Mouse (Mus musculus) embryonic facial prominence, embryonic 11.5 days (tissue): Measurements from ENCODE around the gene Fhad1. TPM values are rescaled to one million over a fixed set of nuclear protein-coding genes. Genes with fewer than 3 reads are reported as not detected.

Experiments
- ATAC-seq: fragments of 200-750 bp; cut with Nextera tagmentation; replicated peaks from 2 replicates; pipeline ENCODE4 v1.8.0; 2017; ENCODE audit warnings: low read depth; ENCODE audit not compliant: insufficient number of reproducible peaks, low FRiP score, low TSS enrichment
- DNase-seq: peaks from one replicate; pipeline ENCODE4 v3.0.0-alpha.2; 2015; ENCODE audit warnings: low spot score
- H3K27ac ChIP-seq: fragments of 300-500 bp; sonication (generic); replicated peaks from 2 replicates; pipeline ENCODE4 v1.5.1; 2014; ENCODE audit warnings: mild to moderate bottlenecking, low read depth, low read length, control low read depth
- H3K27me3 ChIP-seq: fragments of 300-500 bp; sonication (generic); 2 replicates; pipeline ENCODE4 v1.6.1; 2014; ENCODE audit warnings: mild to moderate bottlenecking, low read length, moderate library complexity, mixed read lengths; ENCODE audit not compliant: control insufficient read depth, insufficient read depth
- H3K36me3 ChIP-seq: fragments of 300-500 bp; sonication (generic); replicated peaks from 2 replicates; pipeline ENCODE4 v1.6.1; 2014; ENCODE audit warnings: low read depth, mild to moderate bottlenecking, low read length, moderate library complexity, mixed read lengths; ENCODE audit not compliant: control insufficient read depth, insufficient read depth
- H3K4me1 ChIP-seq: fragments of 300-500 bp; sonication (generic); 2 replicates; pipeline ENCODE4 v1.6.1; 2014; ENCODE audit warnings: low read length, mixed read lengths; ENCODE audit not compliant: control insufficient read depth, insufficient read depth
- H3K4me2 ChIP-seq: fragments of 300-500 bp; sonication (generic); 2 replicates; pipeline ENCODE4 v1.6.1; 2014; ENCODE audit warnings: low read depth, mild to moderate bottlenecking, control low read depth, low read length, moderate library complexity
- H3K4me3 ChIP-seq: fragments of 300-500 bp; sonication (generic); 2 replicates; pipeline ENCODE4 v1.5.1; 2014; ENCODE audit warnings: low read depth, low read length, control low read depth
- H3K9ac ChIP-seq: fragments of 300-500 bp; sonication (generic); replicated peaks from 2 replicates; pipeline ENCODE4 v1.6.1; 2014; ENCODE audit warnings: mild to moderate bottlenecking, control low read depth, low read length
- H3K9me3 ChIP-seq: fragments of 300-500 bp; sonication (generic); replicated peaks from 2 replicates; pipeline ENCODE4 v1.6.1; 2016; ENCODE audit warnings: mild to moderate bottlenecking, low read length, inconsistent platforms, mixed read lengths; ENCODE audit not compliant: control insufficient read depth
- WGBS: fragments of 180-500 bp; shearing (Covaris S2); extraction: QIAGEN DNeasy Blood & Tissue Kit; methylation state at CpG from one replicate; pipeline ENCODE4 v1.1.7; 2014; 5-methylcytosine and 5-hydroxymethylcytosine counted together
- polyA plus RNA-seq: library from polyadenylated mRNA; unstranded; fragments of >200 nt; fragmentation: Nextera tagmentation; extraction: Ambion mirVana; gene quantifications from 2 replicates; pipeline ENCODE4 v1.2.1, GENCODE M21; 2014

Gene Fhad1
- polyA plus RNA-seq, 1 experiment from 2014 or later = 0.94 TPM

- Histone ChIP-seq H3K36me3 (no peaks in the 10 kb centered on the region), H3K9ac (no peak overlapping the region), H3K27me3 (no peaks in the 10 kb centered on the region), H3K4me2 (no peak overlapping the region), H3K4me1 (no peaks in the 10 kb centered on the region), H3K4me3 (no peak overlapping the region), H3K27ac (no peak overlapping the region), H3K9me3 (no peaks in the 10 kb centered on the region)
- WGBS = 63% methylated on average over 9 of the region's 9 CpGs
- DNase-seq (no peak), ATAC-seq (no peak)
Measured at GRCm38 (mm10) chr4:141879875-141880274, 135.0 kb downstream of the Fhad1 start.

GRCm38 (mm10) chr4:141879074-141879473, 135.8 kb downstream of the Fhad1 start:
- H3K9me3 ChIP-seq = no peaks in the 10 kb centered on the region
- no peak overlapping the region for H3K4me3 ChIP-seq
- no peaks in the 10 kb centered on the region; the same call in 1 of the 2 replicates for H3K27me3 ChIP-seq
- no peak overlapping the region for H3K4me2 ChIP-seq
- no peaks in the 10 kb centered on the region for H3K36me3 ChIP-seq
- H3K4me1 ChIP-seq = no peaks in the 10 kb centered on the region
- H3K27ac ChIP-seq = no peak overlapping the region
- 82% methylated on average over 4 of the region's 4 CpGs for WGBS
- no peak overlapping the region for H3K9ac ChIP-seq
- no peak for ATAC-seq
- no peak for DNase-seq

GRCm38 (mm10) chr4:141878621-141879020, 136.3 kb downstream of the Fhad1 start:
- no peak for ATAC-seq
- Histone ChIP-seq H3K36me3 (no peaks in the 10 kb centered on the region), H3K9ac (no peak overlapping the region), H3K27ac (no peak overlapping the region), H3K4me1 (no peaks in the 10 kb centered on the region), H3K27me3 (no peaks in the 10 kb centered on the region; the same call in 1 of the 2 replicates), H3K4me3 (no peak overlapping the region), H3K4me2 (no peak overlapping the region), H3K9me3 (no peaks in the 10 kb centered on the region)
- WGBS = 76% methylated on average over 7 of the region's 7 CpGs
- DNase-seq = no peak

GRCm38 (mm10) chr4:141875481-141876108, 139.3 kb downstream of the Fhad1 start:
- Histone ChIP-seq H3K9ac (0 out of 2 replicates have a peak overlapping the region, but pooled peaks have one; percentile 76), H3K9me3 (no peaks in the 10 kb centered on the region), H3K36me3 (no peaks in the 10 kb centered on the region), H3K4me1 (peaks cover 3% of the 10 kb centered on the region; the same call in 1 of the 2 replicates), H3K4me2 (peak overlapping the region; percentile 94), H3K4me3 (peak overlapping the region; percentile 69), H3K27me3 (no peaks in the 10 kb centered on the region; the same call in 1 of the 2 replicates), H3K27ac (no peak overlapping the region)
- no peak; the same call in 1 of the 2 replicates for ATAC-seq
- WGBS = 11% methylated on average over 8 of the region's 8 CpGs
- DNase-seq = no peak

- WGBS = under 1% methylated on average over 73 of the region's 73 CpGs
- Histone ChIP-seq H3K9ac (peak within 1 kb of the TSS; percentile 76), H3K4me2 (peak within 1 kb of the TSS; percentile 94), H3K9me3 (no peaks in the 10 kb centered on the region), H3K36me3 (no peaks in the 10 kb centered on the region), H3K4me3 (peak within 1 kb of the TSS; percentile 69), H3K4me1 (peaks cover 3% of the 10 kb centered on the region; the same call in 1 of the 2 replicates), H3K27me3 (no peaks in the 10 kb centered on the region; the same call in 1 of the 2 replicates), H3K27ac (no peak within 1 kb of the TSS)
- peak; percentile 85 for DNase-seq
- ATAC-seq = peak; percentile 89
Measured at GRCm38 (mm10) chr4:141874601-141875460, 140.1 kb downstream of the Fhad1 start, which contains the start of gene Efhd2. Efhd2 (minus strand) TSS chr4:141874920.

- Histone ChIP-seq H3K9me3 (no peaks in the 10 kb centered on the region), H3K9ac (peak overlapping the region; percentile 76), H3K4me2 (peak overlapping the region; percentile 94), H3K27ac (no peak overlapping the region), H3K4me1 (peaks cover 3% of the 10 kb centered on the region; the same call in 1 of the 2 replicates), H3K27me3 (no peaks in the 10 kb centered on the region; the same call in 1 of the 2 replicates), H3K36me3 (no peaks in the 10 kb centered on the region), H3K4me3 (peak overlapping the region; percentile 69)
- ATAC-seq = no peak; the same call in 1 of the 2 replicates
- no peak for DNase-seq
- WGBS = 2% methylated on average over 19 of the region's 19 CpGs
Measured at GRCm38 (mm10) chr4:141874111-141874600, 140.7 kb downstream of the Fhad1 start.

- WGBS = 79% methylated on average over 9 of the region's 9 CpGs
- Histone ChIP-seq H3K36me3 (no peaks in the 10 kb centered on the region), H3K4me2 (no peak overlapping the region), H3K27ac (no peak overlapping the region), H3K27me3 (no peaks in the 10 kb centered on the region; the same call in 1 of the 2 replicates), H3K9ac (no peak overlapping the region), H3K4me1 (peaks cover 3% of the 10 kb centered on the region; the same call in 1 of the 2 replicates), H3K4me3 (no peak overlapping the region), H3K9me3 (no peaks in the 10 kb centered on the region)
- ATAC-seq = no peak
- no peak for DNase-seq
Measured at GRCm38 (mm10) chr4:141872977-141873376, 141.9 kb downstream of the Fhad1 start.
